Mouse (Mus musculus) hindbrain, embryonic 12.5 days (tissue): ENCODE results near the gene Etl4. TPM values are rescaled to one million over a fixed set of nuclear protein-coding genes. Genes with fewer than 3 reads are reported as not detected.
"Not testable (repeated sequence)": the region's sequence is repeated elsewhere in the genome, so short reads cannot be mapped to it uniquely, and the experiment has no call there.

ENCODE experiments used
- ATAC-seq: fragments of 200-750 bp; cut with Nextera tagmentation; 2 replicates; pipeline ENCODE4 v1.8.0; 2017; ENCODE audit warnings: moderate TSS enrichment; ENCODE audit not compliant: low FRiP score
- H3K27ac ChIP-seq: fragments of 300-500 bp; sonication (generic); 2 replicates; pipeline ENCODE4 v1.5.1; 2016; ENCODE audit warnings: mild to moderate bottlenecking
- H3K27me3 ChIP-seq: fragments of 300-500 bp; sonication (generic); 2 replicates; pipeline ENCODE4 v1.6.1; 2016; ENCODE audit warnings: mild to moderate bottlenecking
- H3K36me3 ChIP-seq: fragments of 300-500 bp; sonication (generic); 2 replicates; pipeline ENCODE4 v1.6.1; 2016; ENCODE audit warnings: mild to moderate bottlenecking
- H3K4me1 ChIP-seq: fragments of 300-500 bp; sonication (generic); 2 replicates; pipeline ENCODE4 v1.6.1; 2016
- H3K4me2 ChIP-seq: fragments of 300-500 bp; sonication (generic); replicated peaks from 2 replicates; pipeline ENCODE4 v1.6.1; 2016; ENCODE audit warnings: mild to moderate bottlenecking
- H3K4me3 ChIP-seq: fragments of 300-500 bp; sonication (generic); 2 replicates; pipeline ENCODE4 v1.5.1; 2016; ENCODE audit warnings: mild to moderate bottlenecking
- H3K9ac ChIP-seq: fragments of 300-500 bp; sonication (generic); 2 replicates; pipeline ENCODE4 v1.6.1; 2016; ENCODE audit warnings: mild to moderate bottlenecking, moderate library complexity
- H3K9me3 ChIP-seq: fragments of 300-500 bp; sonication (generic); replicated peaks from 2 replicates; pipeline ENCODE4 v1.6.1; 2016; ENCODE audit warnings: mild to moderate bottlenecking
- WGBS: fragments of 180-500 bp; shearing (Covaris S2); methylation state at CpG from one replicate; pipeline ENCODE4 v1.1.7; 2016; 5-methylcytosine and 5-hydroxymethylcytosine counted together
- polyA plus RNA-seq: library from polyadenylated mRNA; unstranded; fragments of >200 nt; fragmentation: Nextera tagmentation; extraction: Ambion mirVana; gene quantifications from 2 replicates; pipeline ENCODE4 v1.2.1, GENCODE M21; 2016

Etl4 gene
- polyA plus RNA-seq, 1 experiment from 2014 or later: 18.7 TPM

DNA sequence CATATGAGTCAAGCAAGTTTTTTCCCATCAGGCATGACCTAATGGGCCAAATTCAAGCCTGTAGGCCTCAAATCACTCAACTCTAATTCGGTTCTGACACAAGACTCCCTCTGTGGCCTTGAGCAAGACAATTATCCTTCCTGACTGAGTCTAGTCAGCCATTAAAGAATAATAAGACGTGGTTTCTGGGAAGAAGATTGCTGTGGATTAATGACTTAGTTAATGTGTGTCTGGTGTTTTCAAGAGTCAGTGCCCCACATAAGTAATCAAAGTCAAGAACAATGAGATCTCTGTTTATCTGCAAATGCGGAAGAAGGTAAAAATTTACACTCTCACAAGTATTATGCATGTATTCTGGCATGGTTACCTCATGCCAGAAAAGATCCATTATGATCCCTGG, 437.3 kb downstream of the Etl4 start:
- no peaks in the 10 kb centered on the region for H3K9me3 ChIP-seq
- WGBS: 68% methylated on average over 3 of the region's 3 CpGs
- no peak for ATAC-seq
- no peaks in the 10 kb centered on the region for H3K4me1 ChIP-seq
- no peak overlapping the region for H3K27ac ChIP-seq
- H3K36me3 ChIP-seq: no peaks in the 10 kb centered on the region
- H3K4me3 ChIP-seq: no peak overlapping the region
- H3K4me2 ChIP-seq: no peak overlapping the region
- H3K27me3 ChIP-seq: no peaks in the 10 kb centered on the region
- no peak overlapping the region for H3K9ac ChIP-seq

DNA sequence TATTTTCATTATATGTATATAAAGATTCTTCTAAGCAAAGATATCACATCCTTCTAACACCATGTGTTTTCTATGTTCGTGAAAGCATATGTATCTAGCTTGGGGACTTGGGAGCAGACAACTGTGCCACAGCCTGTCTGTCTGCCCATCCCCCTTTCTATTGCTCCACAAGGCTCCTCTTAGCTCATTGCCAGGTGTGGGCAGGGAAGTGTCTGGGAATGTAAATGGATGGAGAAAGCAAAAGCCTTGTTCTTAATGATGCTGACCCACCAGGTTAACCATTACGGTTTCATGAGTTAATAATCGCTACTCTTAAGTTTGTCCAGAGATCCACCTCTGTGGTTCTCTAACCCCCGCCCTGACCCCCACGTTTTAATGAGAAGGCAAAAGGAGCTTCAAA, 439.7 kb downstream of the Etl4 start:
- no peak overlapping the region for H3K9ac ChIP-seq
- no peaks in the 10 kb centered on the region for H3K36me3 ChIP-seq
- WGBS: 75% methylated on average over 5 of the region's 5 CpGs
- H3K27me3 ChIP-seq: no peaks in the 10 kb centered on the region
- ATAC-seq: no peak
- no peak overlapping the region for H3K27ac ChIP-seq
- H3K4me2 ChIP-seq: no peak overlapping the region
- no peaks in the 10 kb centered on the region for H3K9me3 ChIP-seq
- no peaks in the 10 kb centered on the region for H3K4me1 ChIP-seq
- H3K4me3 ChIP-seq: no peak overlapping the region

DNA sequence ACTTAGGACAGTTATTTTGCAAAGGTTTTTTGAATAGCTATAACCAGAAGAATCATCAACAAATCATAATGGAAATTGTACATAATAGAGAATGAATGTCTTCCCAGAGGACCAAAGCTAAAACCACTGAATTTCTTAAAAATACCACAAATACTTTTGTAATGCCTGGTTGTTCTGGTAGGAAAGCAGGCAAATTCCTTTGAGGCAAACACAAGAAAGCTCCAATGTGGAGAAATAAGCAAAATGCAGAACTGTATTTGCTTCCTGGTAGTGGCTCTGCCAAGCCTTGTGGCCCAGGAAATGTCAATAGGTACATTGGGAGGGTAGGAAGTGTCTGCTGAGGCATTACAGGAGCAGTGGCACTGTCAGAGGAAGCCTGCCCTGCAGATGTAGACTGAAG, 443.2 kb downstream of the Etl4 start:
- Histone ChIP-seq H3K4me3 (no peak overlapping the region), H3K9me3 (no peaks in the 10 kb centered on the region), H3K27ac (no peak overlapping the region), H3K4me2 (no peak overlapping the region), H3K36me3 (no peaks in the 10 kb centered on the region), H3K4me1 (no peaks in the 10 kb centered on the region), H3K9ac (no peak overlapping the region), H3K27me3 (no peaks in the 10 kb centered on the region)
- ATAC-seq: no peak

DNA sequence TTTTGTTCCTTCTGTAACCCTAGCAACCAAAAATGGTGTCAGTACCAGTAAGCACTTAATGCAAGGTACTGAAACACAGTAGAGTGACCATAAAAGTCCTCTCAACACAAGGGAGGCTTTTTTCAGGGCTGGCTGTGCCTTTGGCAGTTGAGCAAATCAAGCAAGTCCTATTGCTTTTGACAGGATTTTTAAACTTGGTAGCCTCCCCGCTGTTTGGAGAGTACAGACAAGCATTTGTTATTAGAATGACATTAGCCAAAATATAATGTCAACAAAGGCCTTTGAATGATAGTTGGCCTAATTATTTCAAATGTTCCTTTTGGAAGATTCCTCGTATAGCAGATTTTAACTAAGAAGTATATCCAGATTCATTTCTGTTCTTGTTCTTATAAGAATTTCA, 467.4 kb downstream of the Etl4 start:
- 83% methylated on average over 2 of the region's 2 CpGs for WGBS
- Histone ChIP-seq H3K27me3 (no peaks in the 10 kb centered on the region), H3K27ac (no peak overlapping the region), H3K36me3 (no peaks in the 10 kb centered on the region), H3K9me3 (no peaks in the 10 kb centered on the region), H3K4me1 (no peaks in the 10 kb centered on the region), H3K4me2 (no peak overlapping the region), H3K4me3 (no peak overlapping the region), H3K9ac (no peak overlapping the region)
- ATAC-seq: no peak

DNA sequence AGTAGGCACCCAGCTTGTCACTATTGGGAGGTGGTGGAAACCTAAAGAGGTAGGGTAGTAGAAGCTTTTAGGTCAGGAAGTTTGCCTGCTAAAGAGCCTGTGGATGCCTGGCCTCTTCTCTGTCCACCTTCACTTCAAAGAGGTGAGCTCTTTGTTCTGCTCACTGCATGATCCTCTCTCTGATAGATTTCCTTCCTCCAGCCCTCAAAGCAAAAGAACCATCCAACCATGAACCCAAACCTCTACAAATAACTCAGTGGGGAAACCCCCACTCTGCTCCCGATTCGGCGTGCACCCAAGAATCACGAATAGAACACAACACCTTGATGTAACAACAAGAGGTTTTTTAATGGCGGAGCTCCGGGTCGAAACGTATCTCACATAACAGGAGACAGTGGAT, 471.3 kb downstream of the Etl4 start:
- not testable (repeated sequence) for H3K9me3 ChIP-seq, H3K9ac ChIP-seq, H3K36me3 ChIP-seq, ATAC-seq, H3K4me2 ChIP-seq, H3K4me1 ChIP-seq, H3K27ac ChIP-seq, H3K27me3 ChIP-seq, H3K4me3 ChIP-seq
- 92% methylated on average over 5 of the region's 8 CpGs for WGBS

DNA sequence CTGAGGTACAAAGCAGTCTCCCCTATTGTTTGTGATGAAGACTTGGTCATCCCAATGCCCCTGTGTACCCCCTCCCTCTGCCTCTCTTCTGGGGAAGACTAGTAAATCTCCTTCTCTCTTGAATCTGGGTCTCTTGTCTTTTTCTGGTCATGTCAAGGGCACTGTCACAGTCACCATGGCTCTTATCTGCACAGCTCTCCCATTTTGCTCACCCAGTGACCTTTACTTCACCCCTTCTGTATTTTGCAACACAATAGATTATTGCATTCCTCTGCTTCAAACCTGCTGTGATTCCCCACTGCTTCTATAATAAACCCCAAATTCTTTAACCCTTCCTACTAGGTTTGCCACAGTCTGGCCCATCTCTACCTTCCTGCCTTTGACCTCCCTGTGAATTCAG, 484.5 kb downstream of the Etl4 start:
- peaks cover 5% of the 10 kb centered on the region; the same call in 1 of the 2 replicates for H3K4me1 ChIP-seq
- H3K27ac ChIP-seq: no peak overlapping the region

DNA sequence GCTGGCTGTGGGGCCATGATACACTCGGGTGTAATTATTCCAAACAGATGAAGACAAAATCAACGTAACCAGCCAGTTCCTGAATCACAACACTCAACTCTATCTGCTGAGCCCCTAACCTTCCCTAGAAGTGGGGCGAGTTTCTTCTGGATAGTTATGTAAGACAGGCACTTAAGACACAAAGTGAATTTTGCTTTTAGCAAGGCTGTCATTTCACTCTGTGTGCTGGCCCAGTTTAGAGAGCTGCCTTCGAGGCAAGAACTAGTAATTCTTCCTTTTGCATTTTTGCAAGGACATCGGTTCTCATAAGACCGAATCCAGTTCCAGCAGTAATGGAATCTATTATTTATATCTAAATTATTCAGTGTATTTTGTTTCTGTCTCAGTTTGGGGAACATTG, 487.4 kb downstream of the Etl4 start:
- 88% methylated on average over 6 of the region's 6 CpGs for WGBS
- Histone ChIP-seq H3K27me3 (no peaks in the 10 kb centered on the region), H3K36me3 (no peaks in the 10 kb centered on the region), H3K9ac (no peak overlapping the region), H3K4me3 (no peak overlapping the region), H3K4me2 (no peak overlapping the region), H3K27ac (no peak overlapping the region), H3K9me3 (no peaks in the 10 kb centered on the region), H3K4me1 (peaks cover 5% of the 10 kb centered on the region; the same call in 1 of the 2 replicates)
- ATAC-seq: no peak

More for the DNA sequence above, 484.5 kb downstream of the Etl4 start:
- no peak overlapping the region for H3K4me2 ChIP-seq
- H3K9me3 ChIP-seq: no peaks in the 10 kb centered on the region
- no peak overlapping the region for H3K4me3 ChIP-seq
- ATAC-seq: no peak
- no peak overlapping the region for H3K9ac ChIP-seq
- H3K36me3 ChIP-seq: no peaks in the 10 kb centered on the region
- H3K27me3 ChIP-seq: no peaks in the 10 kb centered on the region

DNA sequence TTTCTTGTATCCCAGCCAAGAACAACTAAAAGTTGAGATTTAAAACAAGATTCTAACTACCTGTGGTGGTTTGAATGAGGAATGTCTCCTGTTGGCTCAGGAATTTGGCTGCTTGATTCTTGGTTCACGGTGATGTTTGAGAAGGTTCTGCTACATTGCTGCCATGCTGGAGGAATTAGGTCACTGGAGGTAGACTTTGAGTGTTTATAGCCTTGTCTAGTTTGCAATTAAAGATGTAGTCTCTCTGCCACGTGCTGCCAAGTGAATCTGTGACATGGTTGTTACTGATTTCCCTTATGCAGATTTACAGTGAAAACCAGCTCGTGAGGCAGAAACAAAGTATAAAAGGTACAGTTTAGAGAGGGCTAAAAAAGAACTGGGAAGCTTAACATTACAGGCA, 491.0 kb downstream of the Etl4 start:
- Histone ChIP-seq H3K27ac (no peak overlapping the region), H3K4me3 (no peak overlapping the region), H3K27me3 (no peaks in the 10 kb centered on the region), H3K4me1 (no peaks in the 10 kb centered on the region), H3K36me3 (no peaks in the 10 kb centered on the region), H3K9ac (no peak overlapping the region), H3K4me2 (no peak overlapping the region), H3K9me3 (no peaks in the 10 kb centered on the region)
- 74% methylated on average over 3 of the region's 3 CpGs for WGBS
- ATAC-seq: no peak

DNA sequence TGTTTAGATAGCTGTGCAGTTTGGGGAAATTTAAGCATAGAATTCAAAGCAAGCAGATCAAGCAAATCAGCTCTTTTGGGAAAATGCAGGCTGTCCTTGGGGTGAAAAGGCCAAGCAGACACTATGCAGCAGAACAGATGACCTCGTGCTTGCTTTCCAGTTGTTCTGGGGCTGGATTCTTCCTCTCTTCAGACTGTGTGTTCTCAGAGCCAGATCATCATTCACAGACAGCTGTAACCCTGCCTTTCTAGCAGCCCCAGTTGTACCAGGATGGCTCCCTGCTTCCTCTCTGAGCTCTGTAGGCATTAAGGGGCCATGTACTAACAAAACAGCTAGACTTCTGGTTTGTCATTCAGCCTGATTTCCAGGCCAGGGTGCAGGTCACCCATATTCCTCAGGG, 494.8 kb downstream of the Etl4 start:
- WGBS: 48% methylated on average over 1 of the region's 1 CpGs
- no peaks in the 10 kb centered on the region for H3K36me3 ChIP-seq
- H3K27ac ChIP-seq: no peak overlapping the region
- H3K9ac ChIP-seq: no peak overlapping the region
- H3K4me1 ChIP-seq: no peaks in the 10 kb centered on the region
- H3K9me3 ChIP-seq: no peaks in the 10 kb centered on the region
- no peaks in the 10 kb centered on the region for H3K27me3 ChIP-seq
- no peak overlapping the region for H3K4me3 ChIP-seq
- ATAC-seq: no peak
- no peak overlapping the region for H3K4me2 ChIP-seq

DNA sequence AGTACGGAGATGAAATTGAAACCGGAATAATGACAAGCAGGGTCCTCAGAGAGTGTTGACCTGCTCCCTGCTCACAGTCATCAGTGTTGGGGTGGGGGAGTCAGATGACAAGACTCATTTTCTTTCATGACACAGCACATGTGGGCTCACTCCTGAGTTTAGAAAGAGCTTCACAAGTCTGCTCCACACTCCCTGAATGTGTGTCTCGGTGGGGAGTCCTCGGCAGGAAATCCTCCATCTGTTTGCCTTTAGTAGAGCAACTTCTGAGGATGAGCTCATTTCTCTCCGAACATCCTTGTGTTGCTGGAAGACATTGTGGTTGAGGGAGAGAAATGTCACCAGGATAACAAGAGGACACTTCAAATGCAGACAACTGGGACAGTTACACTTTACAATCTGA, 497.5 kb downstream of the Etl4 start:
- Histone ChIP-seq H3K9me3 (no peaks in the 10 kb centered on the region), H3K4me2 (no peak overlapping the region), H3K4me1 (no peaks in the 10 kb centered on the region), H3K36me3 (no peaks in the 10 kb centered on the region), H3K9ac (no peak overlapping the region), H3K27me3 (no peaks in the 10 kb centered on the region), H3K27ac (no peak overlapping the region), H3K4me3 (no peak overlapping the region)
- 64% methylated on average over 5 of the region's 5 CpGs for WGBS
- no peak for ATAC-seq

DNA sequence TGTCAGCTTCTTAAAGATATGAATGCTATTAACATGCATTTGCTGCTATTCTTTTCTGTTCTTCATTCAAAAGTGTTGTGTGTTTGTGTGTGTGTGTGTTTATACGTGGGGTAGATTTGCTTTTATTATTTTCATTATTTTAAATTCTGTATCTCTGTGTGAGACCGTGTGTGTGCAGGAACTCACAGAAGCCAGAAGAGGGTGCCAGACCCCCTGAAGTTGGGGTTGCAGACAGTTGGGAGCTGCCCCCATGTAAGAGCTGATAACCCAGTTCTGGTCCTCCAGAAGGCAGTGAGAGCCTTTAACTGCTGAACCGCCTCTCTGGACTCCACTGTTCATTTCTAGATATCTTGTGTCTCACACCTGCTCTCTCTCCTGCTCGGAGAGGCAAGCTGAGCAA, 505.3 kb downstream of the Etl4 start:
- no peaks in the 10 kb centered on the region for H3K27me3 ChIP-seq
- no peak for ATAC-seq
- H3K36me3 ChIP-seq: no peaks in the 10 kb centered on the region
- WGBS: 85% methylated on average over 4 of the region's 4 CpGs
- H3K4me1 ChIP-seq: 0 out of 2 replicates have a peak, but pooled peaks cover 2% of the 10 kb centered on the region
- H3K9ac ChIP-seq: no peak overlapping the region
- no peaks in the 10 kb centered on the region for H3K9me3 ChIP-seq
- no peak overlapping the region for H3K4me3 ChIP-seq
- H3K4me2 ChIP-seq: no peak overlapping the region
- H3K27ac ChIP-seq: no peak overlapping the region

DNA sequence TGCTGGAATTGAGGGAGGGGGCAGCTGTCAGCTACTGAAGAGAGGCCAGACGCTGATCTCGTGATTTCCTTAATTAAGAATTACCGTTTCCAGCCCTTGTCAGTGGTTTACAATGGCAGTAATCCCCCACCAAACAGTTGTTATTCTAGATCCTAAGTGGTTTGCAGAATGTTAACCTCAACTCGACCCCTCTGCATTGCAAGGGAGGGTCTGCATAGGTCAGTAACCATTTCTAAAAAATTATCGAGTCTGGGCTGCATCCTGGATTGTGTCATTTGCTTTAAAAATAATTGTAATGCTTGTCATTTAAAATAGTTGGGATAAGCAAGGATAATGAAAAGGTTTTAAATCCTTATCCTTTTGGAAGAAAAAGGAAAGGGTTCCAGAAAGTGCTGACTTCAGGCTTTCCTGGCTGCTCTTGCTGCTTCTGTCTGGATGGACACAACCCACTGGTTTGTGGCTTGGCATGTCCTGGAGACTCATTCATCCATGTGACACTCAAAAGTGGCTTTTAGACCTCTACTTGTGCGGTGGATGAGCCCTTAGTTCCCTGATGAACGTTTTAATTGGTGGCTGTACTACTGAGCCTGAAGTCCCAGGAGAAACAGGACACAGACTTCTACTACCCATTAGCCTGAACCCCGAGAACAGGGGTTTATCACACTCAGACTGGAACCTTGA, 507.5 kb downstream of the Etl4 start:
- Histone ChIP-seq H3K4me3 (no peak overlapping the region), H3K27me3 (no peaks in the 10 kb centered on the region), H3K9ac (no peak overlapping the region), H3K4me1 (0 out of 2 replicates have a peak, but pooled peaks cover 2% of the 10 kb centered on the region), H3K4me2 (no peak overlapping the region), H3K36me3 (no peaks in the 10 kb centered on the region), H3K9me3 (no peaks in the 10 kb centered on the region), H3K27ac (no peak overlapping the region)
- ATAC-seq: no peak
- WGBS: 34% methylated on average over 8 of the region's 8 CpGs

DNA sequence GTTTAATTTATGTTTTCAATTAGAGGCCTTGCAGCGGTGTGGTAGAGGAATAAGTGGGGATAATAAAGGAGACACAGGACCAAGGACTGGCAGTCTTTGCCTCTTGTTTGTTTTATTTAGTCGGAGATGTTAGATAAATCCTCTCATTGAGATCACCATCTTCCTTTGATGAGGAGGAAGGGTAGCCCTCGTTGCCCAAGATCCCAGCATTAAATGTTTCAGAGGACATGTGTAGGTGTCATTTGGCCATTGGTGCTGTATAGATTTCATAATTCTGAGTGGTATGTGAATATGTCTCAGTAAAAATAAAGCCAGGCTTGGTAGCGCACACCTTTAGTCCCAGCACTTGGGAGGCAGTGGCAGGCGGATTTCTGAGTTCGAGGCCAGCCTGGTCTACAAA, 508.4 kb downstream of the Etl4 start:
- Histone ChIP-seq H3K27me3 (no peaks in the 10 kb centered on the region), H3K4me3 (no peak overlapping the region), H3K9ac (no peak overlapping the region), H3K27ac (no peak overlapping the region), H3K4me2 (no peak overlapping the region), H3K36me3 (no peaks in the 10 kb centered on the region), H3K4me1 (0 out of 2 replicates have a peak, but pooled peaks cover 2% of the 10 kb centered on the region), H3K9me3 (no peaks in the 10 kb centered on the region)
- ATAC-seq: no peak
- WGBS: 87% methylated on average over 6 of the region's 6 CpGs
